Mouse (Mus musculus): ENCODE measurements around the gene Kif26b. TPM values are rescaled to one million over a fixed set of nuclear protein-coding genes. Genes with fewer than 3 reads are reported as not detected.

The Kif26b gene
- total RNA-seq, 1 experiment from 2014 or later = 2.6 TPM

DNA sequence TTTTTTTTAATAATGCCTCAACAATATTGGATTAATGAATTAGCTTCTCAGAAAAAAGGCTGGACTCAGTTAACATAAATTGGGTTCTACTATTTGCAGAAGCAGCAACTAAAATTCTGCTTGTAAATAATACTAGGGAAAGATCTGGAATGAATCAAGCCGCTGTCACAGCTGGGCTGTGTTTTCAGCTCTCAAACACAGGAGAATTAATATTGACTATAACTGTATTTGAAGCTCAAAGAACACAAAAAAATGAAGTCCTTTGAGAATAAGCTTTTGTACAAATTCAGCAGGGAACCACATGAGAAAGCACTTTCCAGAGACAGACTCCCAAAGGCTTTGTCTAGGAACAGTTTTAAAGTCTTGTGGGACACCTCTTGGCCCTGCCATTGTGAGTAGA is 134.6 kb downstream of the Kif26b start:
- DNase-seq = no peak

DNA sequence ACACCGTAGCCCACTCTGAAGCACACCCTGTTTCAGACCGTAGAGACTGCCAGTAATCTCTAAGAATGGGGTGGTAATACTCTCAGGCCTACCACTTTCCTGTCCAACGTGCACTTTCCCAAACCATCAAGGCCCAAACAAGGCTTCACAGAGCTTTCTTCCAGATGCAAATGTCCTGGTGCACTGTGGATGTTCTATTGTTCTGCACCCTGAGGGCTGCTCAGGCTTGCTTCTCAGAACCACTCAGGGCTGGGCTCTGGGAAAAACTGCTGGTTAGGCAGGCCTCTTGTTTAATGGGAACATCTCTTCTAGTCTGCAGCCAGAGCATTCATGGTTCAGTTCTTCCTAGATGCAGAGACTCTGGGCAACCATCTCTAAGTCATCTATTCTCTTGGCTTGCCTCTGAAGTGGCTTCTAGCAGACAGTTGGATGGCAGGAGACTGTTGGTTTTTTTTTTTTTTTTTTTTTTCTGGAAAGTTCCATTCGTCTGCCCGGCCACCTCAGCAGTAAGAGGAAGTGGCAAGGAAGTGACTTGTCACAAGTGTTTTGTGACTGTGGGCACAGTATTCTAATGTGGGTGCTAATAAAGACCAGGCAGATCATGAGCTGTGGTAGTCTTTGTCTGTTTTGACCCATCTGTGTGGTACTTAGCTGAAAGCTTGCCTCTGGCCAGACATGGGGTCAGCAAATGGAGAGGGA is 135.5 kb downstream of the Kif26b start:
- DNase-seq = no peak

DNA sequence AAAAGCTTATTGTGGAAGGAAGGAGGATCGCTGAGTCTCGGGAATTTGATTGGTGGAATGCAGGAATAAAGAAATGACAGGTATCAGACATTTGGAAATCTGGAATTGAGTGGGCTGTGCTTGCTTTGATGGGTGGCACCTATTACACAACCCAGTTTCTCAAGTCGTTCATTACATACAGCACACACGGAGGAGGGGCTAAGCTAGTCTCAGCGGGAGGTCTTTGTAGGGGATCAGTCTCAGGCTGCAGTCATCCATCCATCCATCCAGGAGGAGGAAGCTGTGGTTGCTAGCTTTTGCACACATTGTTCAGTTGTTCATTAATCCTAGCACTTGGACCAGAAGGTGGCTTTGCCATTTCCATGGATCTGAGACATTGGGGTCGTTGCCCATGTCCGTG is 137.6 kb downstream of the Kif26b start:
- no peak for DNase-seq

DNA sequence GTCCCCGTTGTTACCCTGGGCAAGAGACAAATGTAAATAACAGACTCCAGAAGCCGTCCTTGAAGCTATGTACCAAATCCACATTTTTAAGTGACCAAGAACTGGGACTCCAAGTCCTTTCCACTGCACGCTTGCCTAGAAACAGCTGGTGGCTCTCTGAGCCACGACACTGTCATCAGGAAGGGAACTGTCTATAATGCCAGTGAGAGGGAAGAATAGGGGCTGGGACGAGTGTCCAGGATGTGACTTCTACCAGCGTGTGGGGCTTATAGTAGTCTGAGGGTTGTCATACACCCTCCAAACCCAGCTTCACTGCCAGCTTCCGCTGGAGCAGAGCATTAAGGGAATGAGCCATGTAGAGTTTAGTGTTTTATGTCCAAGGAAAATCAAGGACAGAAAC is 138.9 kb downstream of the Kif26b start:
- no peak for DNase-seq

DNA sequence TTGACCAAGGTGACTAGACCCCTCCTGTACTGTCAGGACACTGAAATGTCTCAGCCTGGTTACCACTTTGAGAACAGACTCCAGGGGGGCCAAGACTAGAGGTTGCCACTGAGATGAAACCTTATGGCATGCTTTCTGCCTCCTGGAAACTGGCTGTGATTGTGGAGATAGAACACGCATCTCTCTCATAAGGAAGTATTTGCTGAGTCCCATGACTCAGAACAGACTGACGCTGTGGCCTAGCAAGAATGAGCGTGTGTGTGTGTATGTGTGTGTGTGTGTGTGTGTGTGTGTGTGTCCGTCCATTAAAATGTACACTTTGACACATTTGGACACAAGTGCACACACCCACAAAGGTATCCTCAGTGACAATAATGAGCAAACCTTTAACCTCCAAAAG is 140.0 kb downstream of the Kif26b start:
- DNase-seq = no peak

DNA sequence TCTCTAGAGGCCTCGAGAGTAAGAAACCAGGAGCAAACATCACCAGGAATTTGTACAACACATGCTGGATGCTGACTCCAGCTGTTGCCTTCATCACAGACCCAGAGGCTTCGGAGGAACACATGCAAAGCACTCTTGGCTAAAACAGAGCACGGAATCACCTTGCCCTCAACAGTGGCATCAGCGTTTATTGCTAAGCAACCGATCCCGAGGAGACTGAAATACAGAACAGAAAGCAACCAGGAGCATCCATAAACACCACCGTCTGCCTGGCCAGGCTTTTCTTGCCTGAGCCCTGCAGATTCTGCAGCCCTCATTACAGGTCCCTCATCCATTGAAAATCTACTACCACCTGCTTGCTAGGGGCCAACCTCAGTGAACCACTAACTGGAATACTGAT is 144.1 kb downstream of the Kif26b start:
- no peak for DNase-seq

DNA sequence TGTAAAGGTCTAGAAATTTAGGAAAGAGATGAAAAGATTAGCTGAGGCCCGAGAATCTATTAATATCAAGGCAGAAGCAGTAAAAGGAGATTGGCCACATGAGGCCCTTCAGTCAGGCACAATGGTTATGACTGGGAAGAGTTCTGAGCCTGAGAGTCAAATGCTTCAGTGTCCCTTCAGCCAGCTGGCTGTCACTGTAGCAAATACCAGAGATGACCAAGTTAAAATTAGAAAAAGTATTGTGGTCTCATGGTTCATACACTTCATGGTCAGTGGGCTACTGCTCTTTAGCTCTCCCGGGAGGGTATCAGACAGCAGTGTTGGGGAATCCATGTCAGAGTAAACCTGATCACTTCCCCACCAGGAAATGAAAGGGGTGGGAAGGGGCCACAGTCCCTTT is 144.6 kb downstream of the Kif26b start:
- no peak for DNase-seq

DNA sequence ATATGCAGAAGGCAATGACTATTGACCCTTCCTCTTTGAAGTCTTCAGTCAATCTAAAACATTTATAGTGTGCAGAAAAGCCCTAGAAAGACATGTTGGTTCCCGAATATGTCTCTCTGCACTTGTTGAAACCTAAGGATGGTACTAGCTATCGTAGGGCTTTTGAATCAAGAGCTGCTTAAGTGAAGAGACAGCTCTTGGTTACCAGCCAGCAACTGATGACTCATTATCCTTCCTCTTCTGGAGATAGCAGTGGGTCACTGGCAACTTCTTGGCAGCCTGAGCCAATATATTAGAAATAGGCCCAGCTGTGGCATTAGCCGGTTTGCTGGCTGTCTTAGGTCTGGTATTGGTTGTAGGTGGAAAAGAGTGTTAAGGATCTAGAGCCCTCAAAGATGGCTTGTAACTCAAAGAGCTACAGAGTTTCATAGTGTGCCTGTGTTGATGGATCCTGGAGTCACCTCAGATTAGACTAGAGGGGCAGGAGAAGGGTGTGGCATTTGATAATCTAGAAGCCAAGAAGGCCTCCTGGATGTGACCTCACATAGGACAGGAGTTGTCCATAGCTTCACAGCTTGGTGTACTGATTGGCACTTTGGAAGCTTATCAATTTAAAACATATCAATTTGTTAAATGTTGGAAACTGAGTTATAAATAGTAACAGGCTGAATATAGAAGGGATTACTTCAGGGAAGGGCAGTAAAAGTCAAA is 146.8 kb downstream of the Kif26b start:
- DNase-seq = peak; percentile 49

DNA sequence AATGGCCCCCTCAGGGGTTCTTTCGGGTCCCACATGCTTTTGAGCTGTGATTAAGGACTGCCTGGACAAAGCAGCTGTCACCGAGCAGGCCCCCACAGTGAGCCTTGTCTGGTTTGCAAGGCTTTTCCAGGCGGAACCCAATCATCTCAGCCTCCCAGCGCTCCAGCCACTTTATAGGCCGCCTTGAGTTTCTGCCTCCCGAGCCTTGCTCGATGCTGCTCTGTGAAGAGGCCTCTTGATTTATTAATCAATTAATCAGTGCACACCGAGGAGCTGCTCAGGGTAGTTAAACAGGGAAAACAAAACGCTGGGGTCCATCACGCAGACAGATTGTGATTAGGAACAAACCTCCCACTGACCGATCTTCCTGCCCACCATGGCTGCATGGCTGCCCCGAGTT is 148.2 kb downstream of the Kif26b start:
- no peak for DNase-seq

DNA sequence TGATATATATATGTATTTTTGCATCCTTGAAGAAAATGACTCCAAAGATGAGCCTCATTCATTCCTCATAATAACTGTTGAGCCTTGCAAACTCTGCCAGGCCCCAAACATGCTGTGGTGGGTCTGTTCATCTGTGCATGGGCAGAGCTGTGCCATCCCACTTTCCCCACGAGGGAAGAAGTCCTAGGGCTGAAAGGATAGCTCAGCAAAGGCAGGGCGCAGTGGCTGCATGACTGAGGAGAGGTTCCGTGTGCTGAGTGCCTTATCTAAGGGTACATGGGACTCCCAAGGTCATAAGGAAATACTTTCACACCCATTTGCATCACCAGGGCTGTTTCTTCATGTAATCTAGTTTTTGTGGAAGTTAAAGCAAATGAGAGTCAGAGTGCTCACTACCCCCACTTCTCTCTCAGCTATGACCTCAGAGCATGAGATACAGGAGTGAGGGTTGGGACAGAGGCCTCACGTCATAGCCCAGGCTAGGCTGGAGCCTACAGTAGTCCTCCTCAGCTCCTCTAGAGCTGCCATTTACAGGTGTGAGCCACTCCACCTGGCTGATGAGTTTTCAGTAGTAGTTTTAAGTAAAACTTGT is 148.8 kb downstream of the Kif26b start:
- DNase-seq = no peak

DNA sequence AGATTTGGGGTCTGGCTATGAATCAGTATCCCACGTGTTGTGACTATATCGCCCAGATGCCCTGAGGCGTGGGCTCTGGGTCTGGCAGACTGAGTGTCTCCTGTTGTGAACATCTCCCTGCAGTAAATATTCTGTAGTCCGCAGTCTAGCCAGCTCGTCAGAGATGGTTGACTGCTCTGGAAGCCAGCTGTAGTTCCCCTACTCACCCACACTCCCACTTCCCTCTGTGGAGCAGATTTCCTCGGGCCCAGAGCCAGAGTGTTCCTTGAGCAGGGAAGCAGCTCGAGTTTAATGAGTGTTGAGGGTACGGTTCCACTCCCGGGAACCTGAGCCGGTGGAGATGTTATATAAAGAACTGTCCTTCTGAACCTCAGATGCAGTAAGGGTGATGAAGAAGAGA is 154.7 kb downstream of the Kif26b start:
- no peak for DNase-seq

DNA sequence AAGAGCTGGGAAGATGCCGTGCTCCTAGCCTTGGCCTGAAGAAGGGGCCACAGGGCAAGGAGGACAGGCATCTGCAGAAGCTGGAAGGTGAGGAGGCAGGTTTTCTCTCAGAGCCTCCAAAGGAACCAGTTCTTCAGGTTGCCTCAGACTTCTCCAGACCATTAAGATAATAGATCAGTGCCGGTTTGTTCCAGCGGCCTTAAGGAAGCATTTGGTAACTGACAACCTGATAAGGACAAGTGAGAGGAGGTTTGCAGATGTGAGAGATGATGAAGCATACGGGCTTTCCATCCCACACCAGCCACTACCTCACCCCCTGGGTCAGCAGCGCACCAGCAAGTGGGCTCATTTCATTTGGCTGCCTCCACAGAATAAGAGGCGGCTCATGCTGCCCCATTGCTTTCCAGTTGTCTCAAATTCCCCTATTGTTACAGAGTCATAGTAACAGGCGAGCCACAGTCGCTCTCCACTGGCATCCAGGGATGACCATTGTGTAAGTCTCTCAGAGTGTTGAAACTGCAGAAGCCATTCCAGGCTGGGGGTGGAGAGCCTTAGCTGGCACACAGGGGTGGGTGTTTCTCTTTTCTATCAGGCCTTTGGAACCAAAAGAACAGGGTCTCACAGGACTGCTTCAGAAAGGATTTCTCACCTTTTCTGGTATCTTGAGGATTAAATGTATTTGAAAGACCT is 156.2 kb downstream of the Kif26b start:
- no peak for DNase-seq

DNA sequence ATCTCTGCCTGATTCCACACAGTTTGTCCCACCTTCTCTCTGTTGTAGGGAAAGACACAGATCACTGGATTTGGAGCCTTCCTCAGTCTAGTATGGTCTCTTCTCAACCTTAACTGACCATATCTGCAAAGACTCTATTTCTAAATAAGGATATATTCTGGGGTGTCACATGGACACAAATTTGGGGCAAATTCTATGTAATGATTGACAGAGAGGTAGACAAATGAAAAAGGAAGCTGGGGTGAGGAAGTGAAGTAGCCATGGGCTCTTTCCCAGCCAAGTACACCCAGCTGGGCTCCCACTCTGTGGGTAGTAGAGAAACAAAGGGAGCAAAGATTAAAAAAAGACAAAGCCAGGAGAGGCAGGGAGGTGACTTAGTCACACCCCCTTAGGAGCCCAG is 158.0 kb downstream of the Kif26b start:
- no peak for DNase-seq

DNA sequence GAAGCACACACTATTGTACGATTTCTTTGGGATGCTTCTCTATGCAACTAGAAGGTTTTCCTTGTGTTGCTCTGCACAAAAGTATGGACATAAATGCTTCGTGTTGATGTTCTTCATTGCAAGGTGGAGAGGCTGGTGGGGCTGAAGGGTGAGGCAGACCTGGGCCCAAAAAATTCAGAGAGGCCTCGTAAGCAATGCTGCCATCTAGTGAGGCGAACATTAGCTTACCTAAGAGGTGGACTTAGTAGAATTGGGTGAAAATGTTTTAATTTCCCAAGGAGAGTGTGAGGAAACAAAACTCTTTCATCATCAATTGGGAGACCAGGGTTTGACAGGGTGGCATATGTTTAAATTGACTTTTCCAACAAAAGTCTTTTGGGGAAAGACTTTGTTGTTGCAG is 160.6 kb downstream of the Kif26b start:
- no peak for DNase-seq

DNA sequence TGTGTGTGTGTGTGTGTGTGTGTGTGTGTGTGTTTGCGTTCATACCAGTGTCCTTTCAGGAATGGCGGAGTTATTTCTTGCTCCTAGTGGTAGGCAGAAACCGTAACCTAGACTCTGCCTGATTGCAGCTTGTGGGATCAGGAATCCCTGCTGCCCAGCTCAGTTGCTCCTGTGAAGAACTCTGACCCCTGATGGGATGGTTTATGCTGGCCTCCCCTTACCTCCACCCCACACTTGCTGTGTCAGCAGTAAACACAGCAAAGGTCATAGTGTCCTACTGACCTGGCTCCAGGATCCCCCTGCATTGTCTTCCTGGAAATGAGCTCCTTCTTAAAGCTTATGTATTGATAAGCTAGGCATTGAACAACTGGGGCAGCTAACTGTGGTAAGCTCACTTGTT is 162.8 kb downstream of the Kif26b start:
- no peak for DNase-seq

DNA sequence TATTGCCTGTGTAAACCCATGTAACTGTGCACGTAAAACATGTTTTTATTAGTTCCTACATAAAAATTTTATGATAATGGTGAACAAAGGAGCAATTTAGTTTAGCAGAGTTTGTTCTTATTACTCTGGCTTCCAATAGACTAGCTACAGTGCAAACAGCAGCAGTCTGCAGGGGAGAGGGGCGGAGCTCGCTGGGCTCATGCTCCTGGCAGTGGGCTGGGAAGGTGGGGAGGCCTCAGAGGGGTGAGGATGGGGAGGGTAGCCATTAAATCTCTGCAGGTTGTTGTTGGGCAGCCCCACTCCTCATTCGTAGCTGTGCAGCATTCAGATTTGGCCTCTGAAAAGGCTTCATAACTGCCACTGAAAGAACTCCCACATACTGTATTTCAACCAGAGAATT is 171.2 kb downstream of the Kif26b start:
- DNase-seq = no peak

DNA sequence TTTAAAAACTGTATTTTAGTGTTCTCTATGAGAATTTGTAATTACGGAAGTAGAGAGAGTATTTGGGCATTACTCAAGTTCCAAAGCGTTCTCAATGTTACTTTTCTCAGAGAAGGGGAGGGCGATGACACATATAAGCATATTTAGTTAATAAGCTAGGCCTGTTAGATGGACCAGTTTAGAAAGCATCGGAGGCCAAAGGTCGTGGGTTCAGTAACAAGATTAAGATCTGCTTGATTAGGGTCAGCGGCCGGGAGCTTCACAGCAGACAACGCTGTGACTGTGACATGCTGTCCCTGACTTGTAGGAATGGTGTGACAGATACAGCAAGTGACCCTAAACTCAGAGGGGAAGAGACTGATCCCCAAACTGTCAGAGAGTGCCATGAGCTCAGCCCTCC is 174.6 kb downstream of the Kif26b start:
- no peak for DNase-seq

DNA sequence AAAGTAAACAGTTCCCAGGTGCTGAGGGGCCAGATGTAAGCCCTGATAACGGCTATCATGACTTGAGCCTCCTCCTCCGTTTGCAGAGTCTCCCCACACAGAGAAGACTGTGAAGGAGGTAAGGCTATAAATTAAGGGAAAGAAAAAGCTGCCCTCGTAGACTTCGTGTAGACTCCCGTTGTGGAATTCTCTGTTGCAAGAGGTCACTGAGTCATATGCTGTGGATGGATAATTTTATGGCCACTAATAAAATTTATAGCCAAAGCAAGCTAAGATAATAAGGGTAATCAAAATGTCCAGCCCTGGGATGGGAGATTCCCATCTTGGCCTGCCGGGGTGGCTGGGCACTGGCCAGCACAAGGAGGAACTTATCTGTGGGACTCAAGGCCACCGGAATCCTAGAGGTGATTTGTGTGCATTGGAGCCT is 179.0 kb downstream of the Kif26b start:
- DNase-seq = peak; percentile 66

DNA sequence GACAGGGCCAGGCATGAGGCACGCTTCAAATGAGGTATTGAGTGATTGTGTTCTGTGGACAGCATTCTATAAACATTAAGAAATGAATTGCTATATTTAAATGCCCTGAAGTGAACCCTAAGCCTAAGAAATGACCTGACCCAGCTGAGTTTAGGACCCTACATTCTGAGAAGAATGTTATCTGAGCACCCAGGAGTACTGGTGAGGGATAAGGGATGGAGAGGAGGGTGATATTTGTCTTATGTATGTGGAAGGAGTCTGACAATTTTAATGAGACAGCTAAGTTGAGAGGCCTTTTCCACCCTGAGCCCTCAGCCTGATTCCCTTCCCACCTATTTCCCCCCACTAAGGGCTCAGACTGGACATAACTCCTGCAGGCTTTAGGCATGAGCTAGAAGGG is 179.4 kb downstream of the Kif26b start:
- DNase-seq = no peak

DNA sequence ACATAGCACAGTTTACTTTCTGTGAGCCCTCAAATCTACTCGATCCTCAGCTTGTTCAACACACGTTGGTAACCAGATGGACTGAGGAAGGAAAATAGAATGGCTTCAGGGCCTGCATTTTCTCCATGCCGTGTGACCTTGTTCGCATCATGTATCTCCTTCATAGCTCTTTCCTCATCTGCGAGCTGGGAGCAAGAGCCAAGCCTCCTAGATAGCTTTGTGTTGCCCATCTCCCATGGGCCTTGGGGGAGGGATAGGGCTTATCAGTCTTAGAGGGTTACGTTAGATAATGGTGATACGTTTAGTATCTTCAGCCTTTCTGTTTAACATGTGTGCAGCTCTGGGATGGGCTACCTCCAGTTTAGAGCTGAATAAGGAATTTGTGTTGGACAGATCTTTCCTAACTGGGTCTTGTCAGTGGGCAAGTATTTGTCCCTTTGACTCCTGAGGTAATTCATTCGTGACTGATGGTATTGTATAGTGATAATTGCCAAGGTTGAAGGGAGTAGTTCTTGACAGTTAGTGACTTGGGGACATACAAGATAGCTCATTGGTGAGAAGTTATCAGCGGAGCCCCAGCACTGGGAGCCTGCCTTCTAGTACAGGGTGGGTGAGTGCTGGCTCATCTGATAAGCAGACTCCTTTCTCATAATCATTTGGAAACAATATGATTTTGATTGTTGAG is 183.4 kb downstream of the Kif26b start:
- DNase-seq = no peak

DNA sequence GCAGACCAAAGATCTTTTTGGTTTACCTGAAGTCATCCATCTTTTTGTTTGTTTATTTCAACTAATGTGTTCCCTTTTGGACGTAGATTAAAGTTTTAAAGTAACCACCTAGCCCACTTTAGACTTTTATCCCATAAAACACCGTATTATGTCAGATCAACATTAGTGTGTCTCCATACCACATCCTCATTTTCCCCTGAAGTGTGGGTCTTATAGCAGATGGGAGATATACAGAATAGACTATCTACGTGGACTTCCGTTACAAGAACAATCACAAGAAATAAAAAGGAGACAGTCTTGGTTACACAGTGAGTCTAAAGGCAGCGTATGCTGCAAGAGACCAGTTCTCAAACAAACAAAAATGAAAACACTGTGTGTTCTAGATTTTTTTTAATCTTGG is 185.3 kb downstream of the Kif26b start:
- no peak for DNase-seq

DNA sequence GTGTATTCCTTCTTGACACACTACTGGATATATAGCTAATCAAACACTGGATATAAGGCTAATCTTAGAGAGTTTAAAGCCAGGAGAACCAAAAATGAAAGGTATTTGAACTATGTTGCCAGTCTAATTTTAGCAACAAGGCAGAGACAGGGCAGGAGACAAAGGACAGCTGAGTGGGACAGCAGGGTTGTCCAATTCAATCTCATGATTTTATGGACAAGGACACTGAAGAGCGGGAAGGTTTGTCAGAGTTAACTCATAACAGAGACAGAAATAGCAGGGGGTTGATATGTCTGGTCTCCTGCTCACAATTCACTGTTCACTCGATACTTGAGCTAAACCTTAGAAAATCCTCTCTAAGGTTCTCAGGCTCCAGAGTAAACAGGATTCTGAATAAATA is 187.5 kb downstream of the Kif26b start:
- no peak for DNase-seq

DNA sequence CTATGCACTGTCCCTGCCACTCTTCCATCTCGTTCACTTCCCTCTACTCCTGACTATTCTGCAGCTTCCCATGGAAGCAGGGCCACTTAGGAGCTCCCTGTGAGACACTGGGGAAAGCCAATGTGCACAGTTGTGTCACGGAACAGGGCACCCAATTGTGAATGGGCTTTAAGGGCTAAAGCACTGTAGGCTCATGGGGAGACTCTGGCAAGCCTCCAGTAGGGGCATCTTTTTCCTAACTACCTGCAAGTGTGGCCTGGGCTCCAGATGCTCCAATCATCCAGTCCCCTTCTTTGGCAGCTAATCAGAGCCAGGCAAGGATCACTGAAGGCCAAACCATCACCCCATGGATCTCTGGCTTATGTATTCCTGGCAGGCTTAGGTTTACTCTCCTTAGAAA is 191.9 kb downstream of the Kif26b start:
- no peak for DNase-seq

All from adrenal gland, postnatal 25 days (tissue).